Mouse (Mus musculus) layer of hippocampus, postnatal 36 days (tissue): ENCODE measurements around the gene Ccdc172. TPM values are rescaled to one million over a fixed set of nuclear protein-coding genes. Genes with fewer than 3 reads are reported as not detected.
A peak's percentile ranks its signal among the peaks of the same experiment; 100 is the strongest.

Experiments
- DNase-seq, 2 experiments: peaks; one replicate each; pipeline ENCODE4 v3.0.0; 2022
- total RNA-seq, 2 experiments: library from RNA; stranded (reverse); gene quantifications; 2 replicates each; pipeline ENCODE4 v1.2.3; 2021

Gene Ccdc172
- total RNA-seq, 2 experiments from 2014 or later: not detected

GRCm38 (mm10) chr19:58572429-58573071 is 60.8 kb downstream of the Ccdc172 start:
- peak; percentile 20 to 23 for DNase-seq

- no peak for DNase-seq
These were observed 61.3 kb downstream of the Ccdc172 start for GRCm38 (mm10) chr19:58573072-58573438.

- no peak for DNase-seq
These were observed 70.2 kb downstream of the Ccdc172 start for GRCm38 (mm10) chr19:58582018-58582417.

- no peak for DNase-seq
These were observed 71.2 kb downstream of the Ccdc172 start for GRCm38 (mm10) chr19:58582956-58583355.

- no peak for DNase-seq
These were observed 74.3 kb downstream of the Ccdc172 start for GRCm38 (mm10) chr19:58586046-58586445.

- peak; percentile 26 to 33 for DNase-seq
These were observed 78.6 kb downstream of the Ccdc172 start for GRCm38 (mm10) chr19:58590251-58590936.

- no peak for DNase-seq
These were observed 88.6 kb downstream of the Ccdc172 start for GRCm38 (mm10) chr19:58600381-58600780.

Other genes with a start within 250 kb of the Ccdc172 start
- 10 to 100 TPM; 62.0 to 64.5 TPM for gene Gfra1, start 56.1 kb upstream of the Ccdc172 start, total RNA-seq
- gene Pnlip, start 140.5 kb downstream of the Ccdc172 start, total RNA-seq: under 1 TPM; 0.37 to 0.43 TPM
- not detected for gene Pnliprp1, start 216.9 kb downstream of the Ccdc172 start, total RNA-seq
- under 1 TPM; 0.22 to 0.33 TPM for gene Pnliprp2, start 247.7 kb downstream of the Ccdc172 start, total RNA-seq